Mouse (Mus musculus) thymus, adult 2 months (tissue): ENCODE measurements at regions not wholly inside any gene's neighbourhood (a gene's known extent, or its start where the extent isn't known, plus 50 kb on each side); places are given as distances from the start of the nearest gene placed in this dataset.

Experiments used
- DNase-seq: peaks from one replicate; pipeline ENCODE4 v3.0.0; 2021
- H3K27ac ChIP-seq: fragments of 200-500 bp; 2 replicates; pipeline ENCODE4 v1.5.1; 2012; ENCODE audit warnings: low read length, control low read depth; ENCODE audit not compliant: control insufficient read depth, insufficient read depth
- H3K27me3 ChIP-seq: fragments of 200-500 bp; 2 replicates; pipeline ENCODE4 v1.6.1; 2012; ENCODE audit warnings: mild to moderate bottlenecking, low read length, moderate library complexity, mixed read lengths; ENCODE audit not compliant: control insufficient read depth, insufficient read depth
- H3K36me3 ChIP-seq: fragments of 200-500 bp; 2 replicates; pipeline ENCODE4 v1.6.1; 2012; ENCODE audit warnings: mild to moderate bottlenecking, low read length, moderate library complexity; ENCODE audit not compliant: control insufficient read depth, insufficient read depth
- H3K4me1 ChIP-seq: fragments of 200-500 bp; replicated peaks from 2 replicates; pipeline ENCODE4 v1.6.1; 2012; ENCODE audit warnings: low read length; ENCODE audit not compliant: control insufficient read depth, insufficient read depth
- H3K4me3 ChIP-seq: fragments of 200-500 bp; 2 replicates; pipeline ENCODE4 v1.5.1; 2012; ENCODE audit warnings: mild to moderate bottlenecking, low read length, control low read depth, moderate library complexity; ENCODE audit not compliant: control insufficient read depth, insufficient read depth
- CTCF ChIP-seq: fragments of 200-500 bp; IDR thresholded peaks from 2 replicates; pipeline ENCODE4 v1.5.1; 2012; ENCODE audit warnings: mild to moderate bottlenecking, control low read depth, low read length, moderate library complexity, borderline replicate concordance; ENCODE audit not compliant: control insufficient read depth, poor library complexity, insufficient read depth; ENCODE audit errors: extremely low read depth
- POLR2A ChIP-seq: fragments of 200-500 bp; IDR thresholded peaks from 2 replicates; pipeline ENCODE4 v1.6.1; 2012; ENCODE audit warnings: mild to moderate bottlenecking, low read length, control low read depth, moderate library complexity; ENCODE audit not compliant: control insufficient read depth, poor library complexity, insufficient read depth; ENCODE audit errors: extremely low read depth
- WGBS: fragments of 180-500 bp; shearing (Covaris S2); methylation state at CpG from one replicate; pipeline ENCODE4 v1.1.7; 2018; 5-methylcytosine and 5-hydroxymethylcytosine counted together

DNA sequence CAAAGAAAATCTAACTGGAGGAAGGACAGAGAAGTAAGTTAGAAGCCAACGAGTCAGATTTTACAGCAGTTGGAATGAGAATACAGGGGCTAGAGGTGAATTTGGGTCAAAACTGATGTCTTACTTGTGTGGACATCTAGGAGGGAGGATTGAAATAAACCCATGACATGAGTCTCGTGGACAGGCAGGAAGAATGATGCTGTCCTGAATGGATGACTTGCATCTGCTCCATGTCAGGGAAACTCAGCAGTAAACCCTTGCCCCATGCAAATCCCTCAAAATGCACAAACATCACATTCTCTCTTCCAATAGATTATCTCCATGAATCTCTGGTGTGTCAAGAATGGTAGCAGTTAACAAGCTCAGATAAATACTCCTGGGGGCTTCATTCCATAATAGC lies 729.1 kb downstream of the Dhx35 start:
- Histone ChIP-seq H3K27ac (no peak overlapping the region), H3K27me3 (no peaks in the 10 kb centered on the region), H3K36me3 (no peaks in the 10 kb centered on the region), H3K4me1 (no peaks in the 10 kb centered on the region), H3K4me3 (no peak overlapping the region)
- TF ChIP-seq CTCF, result no peak
- no peak for TF ChIP-seq POLR2A
- 87% methylated on average over 2 of the region's 2 CpGs for WGBS
- no peak for DNase-seq

DNA sequence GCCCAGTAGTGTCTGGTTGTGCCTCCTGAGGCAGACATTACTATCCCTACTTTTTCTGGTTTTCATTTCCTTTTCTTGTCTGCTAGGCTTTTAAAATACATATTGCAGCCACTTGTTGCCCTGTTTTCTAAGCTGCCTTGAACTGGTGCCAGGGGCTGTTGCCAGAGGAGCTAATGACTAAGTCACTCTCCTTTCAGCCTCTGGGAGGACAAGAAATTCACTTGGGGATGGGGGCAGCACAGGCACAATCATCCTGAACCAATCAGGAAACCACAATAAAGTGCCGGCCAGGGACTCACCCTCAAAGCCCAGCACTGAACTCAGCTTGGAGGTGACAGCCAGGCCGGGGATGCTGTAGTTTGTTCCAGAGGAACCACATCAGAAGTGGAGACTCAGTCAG lies 740.3 kb downstream of the Dhx35 start:
- no peaks in the 10 kb centered on the region for H3K36me3 ChIP-seq
- TF ChIP-seq POLR2A (no peak), CTCF (no peak)
- H3K4me1 ChIP-seq, result no peaks in the 10 kb centered on the region
- no peak overlapping the region for H3K4me3 ChIP-seq
- WGBS, result 38% methylated on average over 2 of the region's 2 CpGs
- no peaks in the 10 kb centered on the region for H3K27me3 ChIP-seq
- H3K27ac ChIP-seq, result no peak overlapping the region
- no peak for DNase-seq

DNA sequence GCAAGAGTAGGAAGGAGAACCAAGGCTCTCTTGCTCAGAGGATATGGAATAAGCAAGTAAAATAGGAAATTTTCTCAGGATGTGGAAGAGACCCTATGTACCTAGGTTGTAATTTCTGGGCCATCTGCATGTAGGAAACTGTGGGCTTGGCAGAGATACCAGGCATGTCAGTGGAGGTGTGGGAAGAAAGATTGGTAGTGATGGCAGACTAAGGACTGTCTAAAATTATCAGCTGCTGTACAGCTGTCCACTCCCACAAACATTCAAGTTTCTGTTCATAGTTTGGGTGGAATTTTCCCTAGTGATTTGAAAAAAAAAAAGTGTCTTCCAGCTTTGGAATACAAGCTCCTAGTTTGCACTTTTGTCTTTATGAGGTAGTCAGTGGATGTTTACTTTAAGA lies 744.7 kb downstream of the Dhx35 start:
- Histone ChIP-seq H3K27ac (no peak overlapping the region), H3K27me3 (no peaks in the 10 kb centered on the region), H3K4me1 (no peaks in the 10 kb centered on the region), H3K36me3 (no peaks in the 10 kb centered on the region), H3K4me3 (no peak overlapping the region)
- TF ChIP-seq POLR2A (no peak), CTCF (no peak)
- DNase-seq, result no peak

DNA sequence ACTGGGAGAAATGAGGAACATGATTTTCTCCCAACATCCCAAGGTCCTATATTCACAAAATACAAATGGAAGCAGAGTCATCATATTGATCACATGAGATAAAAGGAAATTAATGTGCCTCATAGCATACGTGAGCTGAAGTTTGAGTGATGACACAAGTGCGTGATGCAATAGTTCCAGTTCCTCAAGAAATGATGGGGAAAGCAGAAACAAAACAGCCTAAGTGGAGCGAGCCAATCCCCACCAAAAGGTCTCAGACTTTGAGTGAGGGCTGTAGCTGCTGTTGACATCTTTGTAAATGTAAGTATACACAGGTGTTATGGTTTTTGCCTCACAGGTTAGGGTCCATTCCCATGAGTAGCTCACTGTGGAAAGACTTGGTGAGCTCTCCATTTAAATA lies 763.0 kb downstream of the Dhx35 start:
- Histone ChIP-seq H3K4me3 (no peak overlapping the region), H3K4me1 (no peaks in the 10 kb centered on the region), H3K27me3 (no peaks in the 10 kb centered on the region), H3K27ac (no peak overlapping the region), H3K36me3 (no peaks in the 10 kb centered on the region)
- no peak for DNase-seq
- TF ChIP-seq CTCF (no peak), POLR2A (no peak)
- 88% methylated on average over 3 of the region's 3 CpGs for WGBS

DNA sequence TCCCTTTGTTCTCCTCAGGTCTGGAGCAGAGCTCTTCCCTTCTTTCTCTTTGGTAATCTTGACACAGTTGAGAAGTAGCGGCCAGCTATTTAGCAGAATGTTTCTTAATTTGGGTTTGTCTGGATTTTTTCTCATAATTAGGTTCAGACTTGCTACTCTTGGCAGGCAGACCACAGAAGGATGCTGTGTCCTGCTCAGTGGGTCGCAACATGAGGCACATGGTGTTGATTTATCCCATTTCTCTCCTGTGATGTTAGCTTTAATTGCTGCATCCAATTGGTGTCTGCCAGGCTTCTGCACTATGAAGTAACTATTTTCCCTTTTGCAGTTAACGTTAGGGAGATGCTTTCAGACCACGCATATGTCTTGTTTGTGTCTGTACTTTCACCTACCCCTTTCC lies 768.7 kb downstream of the Gm826 start:
- WGBS, result 91% methylated on average over 4 of the region's 4 CpGs

DNA sequence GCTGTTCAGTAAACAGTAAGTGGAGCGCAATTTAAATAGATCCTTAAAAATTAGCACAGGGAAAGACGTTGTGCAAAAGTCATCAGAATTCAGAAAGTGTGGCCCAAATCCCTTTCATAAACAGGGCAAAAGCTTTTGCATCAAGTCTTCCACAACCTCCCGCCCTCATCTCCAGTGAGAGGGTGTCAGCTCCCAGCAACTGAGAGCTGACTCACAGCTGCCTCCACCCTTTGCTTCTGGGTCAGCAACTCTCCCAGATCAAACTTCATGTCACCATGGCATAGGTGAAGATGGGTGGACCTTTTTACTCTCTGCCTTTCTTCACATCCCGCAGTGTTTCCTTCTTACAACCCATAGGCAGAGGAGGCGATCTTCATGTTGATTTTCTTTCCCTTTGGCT lies 768.0 kb downstream of the Gm826 start:
- no peak for TF ChIP-seq POLR2A
- no peak for TF ChIP-seq CTCF
- Histone ChIP-seq H3K4me1 (no peaks in the 10 kb centered on the region), H3K27ac (no peak overlapping the region), H3K4me3 (no peak overlapping the region), H3K27me3 (no peaks in the 10 kb centered on the region), H3K36me3 (no peaks in the 10 kb centered on the region)
- no peak for DNase-seq
- WGBS, result 96% methylated on average over 5 of the region's 5 CpGs

More for the DNA sequence above, 768.7 kb downstream of the Gm826 start:
- Histone ChIP-seq H3K4me1 (no peaks in the 10 kb centered on the region), H3K27me3 (no peaks in the 10 kb centered on the region), H3K27ac (no peak overlapping the region), H3K36me3 (no peaks in the 10 kb centered on the region), H3K4me3 (no peak overlapping the region)
- no peak for DNase-seq
- TF ChIP-seq POLR2A (no peak), CTCF (no peak)

DNA sequence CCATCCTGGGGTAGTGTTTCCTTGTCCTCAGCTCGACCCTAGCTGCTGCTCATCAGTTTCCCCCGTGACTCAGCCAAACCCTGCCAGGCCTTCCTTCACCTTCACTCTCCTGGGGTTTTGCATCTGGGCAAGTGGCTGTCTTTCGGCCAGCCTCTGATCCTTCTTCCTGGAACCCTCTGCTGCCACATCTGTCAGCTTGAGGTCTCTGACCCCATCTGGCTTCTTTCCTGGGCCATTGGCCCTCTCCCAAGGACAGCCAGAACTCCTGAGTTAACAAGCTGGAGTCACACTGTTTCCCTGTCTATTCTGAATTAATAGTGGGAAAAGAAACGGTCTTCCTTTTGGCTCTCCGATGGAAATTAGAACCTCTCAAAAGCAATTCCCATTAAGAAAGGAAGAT lies 767.5 kb downstream of the Gm826 start:
- Histone ChIP-seq H3K4me3 (no peak overlapping the region), H3K4me1 (no peaks in the 10 kb centered on the region), H3K36me3 (no peaks in the 10 kb centered on the region), H3K27ac (no peak overlapping the region), H3K27me3 (no peaks in the 10 kb centered on the region)
- TF ChIP-seq CTCF (no peak), POLR2A (no peak)
- 80% methylated on average over 5 of the region's 5 CpGs for WGBS
- DNase-seq, result no peak
